In genomic region chr16:20509349-20509748, GRCm38 (mm10) we compare ENCODE assay signal across 9 mouse cellular contexts. TPM values are rescaled to one million over a fixed set of nuclear protein-coding genes. Genes with fewer than 3 reads are reported as not detected.
DNase-seq lines count a peak whose midpoint lies in the region; ATAC-seq lines count a peak whose summit lies in the region.
"Had no signal": no experiment of that assay in that cellular context is flagged by ENCODE, and none has a peak within 500 bp of the region (broad histone marks: within the 10 kb centered on the region; RNA-seq: fewer than 3 reads in every experiment).

No protein-coding gene starts in this region.

- no peak overlapping the region for H3K4me2 ChIP-seq in hindbrain, embryonic 14.5 days (replicated peaks)
- no peak overlapping the region for H3K4me2 ChIP-seq in forebrain, embryonic 11.5 days (ENCODE audit: low read depth, low read length, severe bottlenecking)
- no peak overlapping the region for H3K4me2 ChIP-seq in midbrain, embryonic 13.5 days (replicated peaks)
- H3K4me2 ChIP-seq: limb, embryonic 12.5 days had no signal

- peaks cover 74% of the 10 kb centered on the region for H3K36me3 ChIP-seq in hindbrain, embryonic 10.5 days
- peaks cover 75% of the 10 kb centered on the region for H3K36me3 ChIP-seq in hindbrain, embryonic 14.5 days (replicated peaks; ENCODE audit: control insufficient read depth, insufficient read depth)
- H3K36me3 ChIP-seq in forebrain, embryonic 11.5 days (ENCODE audit: control insufficient read depth, insufficient read depth, low read length), result peaks cover 30% of the 10 kb centered on the region
- peaks cover 74% of the 10 kb centered on the region for H3K36me3 ChIP-seq in midbrain, embryonic 13.5 days

- DNase-seq in hindbrain, embryonic 10.5 days (ENCODE audit: low spot score), result peak; percentile 40
- DNase-seq in hindbrain, embryonic 14.5 days (ENCODE audit: low spot score), result no peak
- peak; percentile 43 for DNase-seq in adrenal gland, postnatal 25 days
- DNase-seq in forebrain, embryonic 11.5 days (ENCODE audit: low spot score), result peak; percentile 54
- DNase-seq in kidney, postnatal 14 days, result peak; percentile 66
- DNase-seq in right cerebral cortex, adult 18-20 months, result no peak
- no peak for DNase-seq in left cerebral cortex, postnatal 25 days (ENCODE audit: low spot score in 2 of 2)

- intact Hi-C loops in left cerebral cortex, postnatal 25 days (cut with DNase I), result loop anchor here (10.0 kb wide), 1 partner anchor 685 kb away; no protein-coding TSS in a partner anchor

- no peak overlapping the region for H3K9ac ChIP-seq in hindbrain, embryonic 14.5 days
- H3K9ac ChIP-seq in forebrain, embryonic 11.5 days (ENCODE audit: low read length), result no peak overlapping the region
- no peak overlapping the region for H3K9ac ChIP-seq in midbrain, embryonic 13.5 days (replicated peaks)
- H3K9ac ChIP-seq: limb, embryonic 12.5 days had no signal

- no peak overlapping the region for H3K4me3 ChIP-seq in hindbrain, embryonic 10.5 days
- no peak overlapping the region for H3K4me3 ChIP-seq in hindbrain, embryonic 14.5 days (replicated peaks; ENCODE audit: low read length)
- no peak overlapping the region for H3K4me3 ChIP-seq in forebrain, embryonic 11.5 days (ENCODE audit: low read depth, low read length)
- H3K4me3 ChIP-seq in midbrain, embryonic 13.5 days (replicated peaks), result no peak overlapping the region
- H3K4me3 ChIP-seq: limb, embryonic 12.5 days had no signal

- H3K27me3 ChIP-seq in hindbrain, embryonic 10.5 days (ENCODE audit: insufficient read depth, poor library complexity, severe bottlenecking), result no peaks in the 10 kb centered on the region
- no peaks in the 10 kb centered on the region for H3K27me3 ChIP-seq in hindbrain, embryonic 14.5 days (ENCODE audit: control insufficient read depth, insufficient read depth, low read length)
- H3K27me3 ChIP-seq in forebrain, embryonic 11.5 days (ENCODE audit: control insufficient read depth, insufficient read depth, low read length), result no peaks in the 10 kb centered on the region
- no peaks in the 10 kb centered on the region for H3K27me3 ChIP-seq in midbrain, embryonic 13.5 days
- H3K27me3 ChIP-seq: limb, embryonic 12.5 days had no signal

- no peaks in the 10 kb centered on the region for H3K9me3 ChIP-seq in hindbrain, embryonic 10.5 days
- no peaks in the 10 kb centered on the region for H3K9me3 ChIP-seq in hindbrain, embryonic 14.5 days (ENCODE audit: control insufficient read depth, low read length)
- H3K9me3 ChIP-seq in forebrain, embryonic 11.5 days (ENCODE audit: control insufficient read depth, low read length), result no peaks in the 10 kb centered on the region
- H3K9me3 ChIP-seq in midbrain, embryonic 13.5 days, result no peaks in the 10 kb centered on the region
- H3K9me3 ChIP-seq: limb, embryonic 12.5 days had no signal

- WGBS in hindbrain, embryonic 10.5 days, result 78% methylated on average over 3 of the region's 3 CpGs
- WGBS in hindbrain, embryonic 14.5 days, result 90% methylated on average over 3 of the region's 3 CpGs
- 83% methylated on average over 3 of the region's 3 CpGs for WGBS in forebrain, embryonic 11.5 days
- 94% methylated on average over 3 of the region's 3 CpGs for WGBS in midbrain, embryonic 13.5 days

- ATAC-seq in hindbrain, embryonic 14.5 days (ENCODE audit: low FRiP score), result no peak
- ATAC-seq in forebrain, embryonic 11.5 days (replicated peaks; ENCODE audit: low FRiP score), result no peak
- ATAC-seq in midbrain, embryonic 13.5 days, result peak; percentile 76

- no peak overlapping the region for H3K27ac ChIP-seq in hindbrain, embryonic 10.5 days
- H3K27ac ChIP-seq in hindbrain, embryonic 14.5 days, result no peak overlapping the region
- H3K27ac ChIP-seq in forebrain, embryonic 11.5 days (ENCODE audit: low read depth, low read length), result no peak overlapping the region
- H3K27ac ChIP-seq in midbrain, embryonic 13.5 days, result no peak overlapping the region
- H3K27ac ChIP-seq: limb, embryonic 12.5 days had no signal

- no peaks in the 10 kb centered on the region for H3K4me1 ChIP-seq in hindbrain, embryonic 10.5 days (replicated peaks)
- H3K4me1 ChIP-seq in hindbrain, embryonic 14.5 days (replicated peaks; ENCODE audit: control insufficient read depth, insufficient read depth, low read length), result no peaks in the 10 kb centered on the region
- H3K4me1 ChIP-seq in forebrain, embryonic 11.5 days (replicated peaks; ENCODE audit: control insufficient read depth, insufficient read depth, low read length), result no peaks in the 10 kb centered on the region
- no peaks in the 10 kb centered on the region for H3K4me1 ChIP-seq in midbrain, embryonic 13.5 days (replicated peaks)
- H3K4me1 ChIP-seq: limb, embryonic 12.5 days had no signal

RNA-seq across cellular contexts. Expression of gene Dvl3, which starts 7.4 kb away (rescaled TPM):
- polyA plus RNA-seq in hindbrain, embryonic 10.5 days (2016; fragmentation: Nextera tagmentation; extraction: Ambion mirVana), result 32.6 and 51.1 TPM in 2 replicates
- polyA plus RNA-seq in hindbrain, embryonic 14.5 days (2014; fragmentation: Nextera tagmentation; extraction: Ambion mirVana), result 36.4 and 40.9 TPM in 2 replicates
- 43.9 and 46.2 TPM in 2 replicates for total RNA-seq in adrenal gland, postnatal 25 days (2021)
- polyA plus RNA-seq in forebrain, embryonic 11.5 days (2014; fragmentation: Nextera tagmentation; extraction: Ambion mirVana), result 42.8 and 45.4 TPM in 2 replicates
- polyA plus RNA-seq in midbrain, embryonic 13.5 days (2015; fragmentation: Nextera tagmentation; extraction: Ambion mirVana), result 44.0 and 49.1 TPM in 2 replicates
- total RNA-seq in left cerebral cortex, postnatal 25 days (2021), result 10 to 100 TPM; 70.9 to 72.1 TPM

RNA-seq across cellular contexts. Expression of gene Eif2b5, which starts 10.7 kb away (rescaled TPM):
- 150 and 153 TPM in 2 replicates for polyA plus RNA-seq in hindbrain, embryonic 10.5 days (2016; fragmentation: Nextera tagmentation; extraction: Ambion mirVana)
- 88.0 and 89.2 TPM in 2 replicates for polyA plus RNA-seq in hindbrain, embryonic 14.5 days (2014; fragmentation: Nextera tagmentation; extraction: Ambion mirVana)
- total RNA-seq in adrenal gland, postnatal 25 days (2021), result 58.3 and 63.8 TPM in 2 replicates
- 135 and 138 TPM in 2 replicates for polyA plus RNA-seq in forebrain, embryonic 11.5 days (2014; fragmentation: Nextera tagmentation; extraction: Ambion mirVana)
- polyA plus RNA-seq in midbrain, embryonic 13.5 days (2015; fragmentation: Nextera tagmentation; extraction: Ambion mirVana), result 105 and 111 TPM in 2 replicates
- total RNA-seq in left cerebral cortex, postnatal 25 days (2021), result 10 to 100 TPM; 60.8 to 61.7 TPM

RNA-seq across cellular contexts. Expression of gene Ap2m1, which starts 25.9 kb away (rescaled TPM):
- 705 and 825 TPM in 2 replicates for polyA plus RNA-seq in hindbrain, embryonic 10.5 days (2016; fragmentation: Nextera tagmentation; extraction: Ambion mirVana)
- polyA plus RNA-seq in hindbrain, embryonic 14.5 days (2014; fragmentation: Nextera tagmentation; extraction: Ambion mirVana), result 1,214 and 1,314 TPM in 2 replicates
- total RNA-seq in adrenal gland, postnatal 25 days (2021), result 291 and 310 TPM in 2 replicates
- polyA plus RNA-seq in forebrain, embryonic 11.5 days (2014; fragmentation: Nextera tagmentation; extraction: Ambion mirVana), result 797 and 824 TPM in 2 replicates
- 1,112 and 1,165 TPM in 2 replicates for polyA plus RNA-seq in midbrain, embryonic 13.5 days (2015; fragmentation: Nextera tagmentation; extraction: Ambion mirVana)
- total RNA-seq in left cerebral cortex, postnatal 25 days (2021), result 100 to 1,000 TPM; 900 to 913 TPM

RNA-seq across cellular contexts. Expression of gene Abcf3, which starts 39.0 kb away (rescaled TPM):
- 59.4 and 65.2 TPM in 2 replicates for polyA plus RNA-seq in hindbrain, embryonic 10.5 days (2016; fragmentation: Nextera tagmentation; extraction: Ambion mirVana)
- polyA plus RNA-seq in hindbrain, embryonic 14.5 days (2014; fragmentation: Nextera tagmentation; extraction: Ambion mirVana), result 75.3 and 77.5 TPM in 2 replicates
- 87.3 and 101 TPM in 2 replicates for total RNA-seq in adrenal gland, postnatal 25 days (2021)
- 51.6 and 55.9 TPM in 2 replicates for polyA plus RNA-seq in forebrain, embryonic 11.5 days (2014; fragmentation: Nextera tagmentation; extraction: Ambion mirVana)
- polyA plus RNA-seq in midbrain, embryonic 13.5 days (2015; fragmentation: Nextera tagmentation; extraction: Ambion mirVana), result 77.6 and 79.4 TPM in 2 replicates
- total RNA-seq in left cerebral cortex, postnatal 25 days (2021), result 10 to 100 TPM; 82.5 to 91.4 TPM

Comparison
In these comparisons a context has a peak if more than half of its experiments do, and no peak if none do; other contexts are left out.
1. DNase-seq: peak in hindbrain, embryonic 10.5 days (single experiment), adrenal gland, postnatal 25 days (single experiment), forebrain, embryonic 11.5 days (single experiment) and kidney, postnatal 14 days (single experiment); none in hindbrain, embryonic 14.5 days (single experiment), right cerebral cortex, adult 18-20 months (single experiment) and left cerebral cortex, postnatal 25 days (0 of 2).